Mouse (Mus musculus): ENCODE results near the gene Tmem39b.

GRCm38 (mm10) chr4:129746106-129746505 lies 49.5 kb upstream of the Tmem39b start:
- no peak for TF ChIP-seq CTCF (IDR thresholded peaks at IDR 0.05; ENCODE audit: control insufficient read depth, insufficient read depth, insufficient replicate concordance, low read depth, low read length)
- no peak for TF ChIP-seq POLR2A (IDR thresholded peaks at IDR 0.05; ENCODE audit: control insufficient read depth, low read depth, low read length)
